Mouse (Mus musculus): ENCODE data around the gene Ttll10. TPM values are rescaled to one million over a fixed set of nuclear protein-coding genes. Genes with fewer than 3 reads are reported as not detected.
A peak's percentile ranks its signal among the peaks of the same experiment; 100 is the strongest.

Ttll10 gene
- total RNA-seq, 1 experiment from 2014 or later: 0.70 TPM

DNA sequence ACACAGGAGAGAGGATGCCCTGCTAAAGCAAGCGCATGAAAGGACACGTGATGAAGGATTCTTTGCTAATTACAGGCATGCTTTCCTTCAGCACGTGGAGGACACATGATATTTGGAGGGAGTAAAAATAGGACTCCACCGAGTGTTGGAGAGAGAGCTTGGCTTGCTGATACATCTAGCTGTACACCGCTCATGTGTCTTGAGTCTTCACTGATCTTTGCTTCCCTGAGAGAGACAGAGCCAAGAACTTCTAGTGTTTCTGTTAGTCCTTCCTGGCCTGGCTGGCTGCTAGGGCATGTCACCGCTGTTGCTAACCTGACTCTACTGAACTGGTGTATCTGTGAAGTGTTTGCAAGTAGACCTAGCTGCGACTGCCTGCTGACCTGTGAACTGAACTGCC, 35.0 kb downstream of the Ttll10 start:
- DNase-seq: no peak

- DNase-seq: no peak
Observed at GRCm38 (mm10) chr4:156023520-156023919, 35.7 kb downstream of the Ttll10 start.

DNA sequence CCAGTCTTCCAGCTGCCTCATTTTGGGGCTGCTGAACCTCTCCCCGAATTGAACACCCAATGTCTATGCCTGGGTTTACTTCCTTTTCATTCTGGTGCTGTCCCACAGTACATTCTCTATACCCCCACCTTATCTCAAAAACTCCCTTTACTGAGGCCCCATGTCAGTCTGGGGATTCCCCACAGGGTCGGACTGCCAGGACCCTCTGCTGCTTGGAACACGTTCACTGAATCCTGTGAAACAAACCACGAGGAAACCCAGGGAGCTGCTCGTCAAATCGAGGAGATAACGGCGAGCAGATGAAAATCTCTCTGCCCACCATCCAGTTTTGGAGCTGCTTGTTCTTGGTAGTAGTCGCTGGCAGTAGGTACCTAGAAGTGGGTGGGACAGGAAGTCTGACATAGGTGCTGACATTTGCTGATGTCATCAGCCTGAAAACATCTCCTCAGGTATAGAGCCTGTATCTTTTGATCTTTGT, 37.2 kb downstream of the Ttll10 start:
- no peak for DNase-seq

DNA sequence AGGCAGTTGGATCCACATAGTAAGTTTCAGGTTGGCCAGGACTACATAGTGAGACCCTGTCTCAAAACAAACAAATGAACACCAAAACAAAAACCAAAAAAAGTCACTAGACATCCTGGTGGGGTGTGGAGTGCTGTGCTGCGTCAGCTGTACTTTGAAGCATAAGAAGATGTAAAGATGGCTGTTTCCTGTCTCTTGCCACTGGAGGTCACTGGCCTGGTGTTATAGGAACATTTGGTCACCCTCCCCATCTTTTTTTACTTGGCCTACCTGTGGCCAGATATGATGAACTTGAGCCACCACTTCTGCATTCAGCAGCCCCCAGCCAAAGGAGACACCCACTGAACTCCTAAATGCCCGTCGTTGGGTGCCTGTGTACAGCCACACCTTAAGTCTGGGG, 37.8 kb downstream of the Ttll10 start:
- no peak for DNase-seq

- DNase-seq: no peak
Observed at GRCm38 (mm10) chr4:156019771-156020170, 39.4 kb downstream of the Ttll10 start.

- peak; percentile 51 for DNase-seq
Observed at GRCm38 (mm10) chr4:156014436-156014835, 44.8 kb downstream of the Ttll10 start.

GRCm38 (mm10) chr4:156013637-156014036, 45.6 kb downstream of the Ttll10 start, which contains the start of gene Tnfrsf4:
TSS of gene Tnfrsf4 (plus strand) at chr4:156013843.
- no peak for DNase-seq

DNA sequence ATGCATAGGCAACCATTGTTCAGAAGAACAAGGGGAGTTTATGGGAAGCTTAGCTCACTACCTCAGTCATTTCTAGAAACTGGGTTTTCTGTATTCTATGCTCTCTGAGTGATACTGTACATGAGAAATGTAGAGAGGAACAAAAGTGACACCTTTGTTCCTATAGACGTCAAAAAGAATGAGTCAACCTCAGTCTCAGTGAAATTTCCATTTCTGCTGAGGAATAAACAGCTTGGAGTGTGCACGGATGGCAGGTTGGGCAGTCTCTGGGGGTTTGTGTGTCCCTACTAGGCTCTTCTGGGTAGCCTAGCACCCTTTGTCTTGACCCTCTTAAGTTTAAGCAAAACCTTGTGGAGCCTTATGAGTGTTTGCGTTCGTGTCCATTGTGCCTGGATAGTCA, 50.8 kb downstream of the Ttll10 start:
- DNase-seq: no peak

GRCm38 (mm10) chr4:156004109-156004508, 55.1 kb downstream of the Ttll10 start:
- DNase-seq: no peak

- DNase-seq: no peak
Observed at GRCm38 (mm10) chr4:155993606-155994005, 65.6 kb downstream of the Ttll10 start.

DNA sequence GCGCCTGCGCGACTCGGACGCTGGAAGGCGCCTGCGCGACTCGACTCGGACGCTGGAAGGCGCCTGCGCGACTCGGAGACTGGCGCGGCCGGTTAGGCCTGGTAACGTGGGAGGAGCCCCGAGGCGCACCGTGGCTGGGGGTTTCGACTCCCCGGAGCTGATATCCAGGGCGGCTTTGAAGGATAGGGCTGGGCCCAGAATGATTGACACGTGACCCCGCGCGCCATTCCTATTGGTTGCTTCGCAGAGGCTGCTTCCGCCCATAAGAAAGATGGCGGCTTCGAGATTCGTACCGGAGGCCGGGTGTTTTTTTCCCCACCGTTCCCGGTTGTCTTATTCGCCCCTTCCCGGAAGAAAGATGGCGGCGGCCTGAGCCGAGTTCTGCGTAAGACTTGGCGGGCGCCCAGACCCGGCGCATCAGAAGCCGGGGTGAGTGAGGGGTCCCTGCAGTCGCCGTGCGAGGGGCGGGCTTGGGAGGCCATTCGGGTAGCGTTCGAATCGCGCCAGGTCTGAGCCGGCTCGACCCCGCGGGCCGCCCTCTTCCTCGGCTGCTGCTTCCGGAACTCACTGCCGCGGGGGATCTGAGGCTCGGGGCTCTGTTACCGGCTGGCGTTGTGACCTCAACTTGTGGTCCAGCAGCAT, 66.2 kb downstream of the Ttll10 start:
- peak; percentile 97 for DNase-seq

DNA sequence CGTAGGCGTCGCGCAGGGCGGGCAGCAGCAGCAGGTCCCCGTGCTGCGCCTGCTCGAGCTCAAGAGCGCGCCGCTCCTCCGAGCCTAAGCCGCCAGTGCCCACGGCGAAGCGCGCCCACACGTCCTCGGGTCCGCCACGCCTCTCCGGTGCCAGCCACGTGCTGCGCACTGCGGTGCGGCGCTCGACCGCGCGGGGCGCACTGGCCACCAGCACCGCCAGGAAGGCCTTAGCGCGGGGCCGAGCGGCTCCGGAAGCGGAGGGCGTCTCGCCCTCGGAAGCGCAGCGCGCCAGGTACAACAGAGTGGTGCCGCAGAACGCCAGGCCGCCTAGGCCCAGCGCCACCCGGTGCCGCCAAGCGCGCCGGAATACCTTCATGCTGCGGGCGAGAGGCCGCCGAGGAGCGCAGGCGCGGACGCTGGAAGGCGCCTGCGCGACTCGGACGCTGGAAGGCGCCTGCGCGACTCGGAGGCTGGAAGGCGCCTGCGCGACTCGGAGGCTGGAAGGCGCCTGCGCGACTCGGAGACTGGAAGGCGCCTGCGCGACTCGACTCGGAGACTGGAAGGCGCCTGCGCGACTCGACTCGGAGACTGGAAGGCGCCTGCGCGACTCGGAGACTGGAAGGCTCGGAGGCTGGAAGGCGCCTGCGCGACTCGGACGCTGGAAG, 66.8 kb downstream of the Ttll10 start, which contains the start of the genes B3galt6 and Sdf4:
Gene B3galt6, minus strand, starts transcription at position 409 of the 665 bp plus-strand sequence.
Gene Sdf4, plus strand, starts transcription at position 632 of the 665 bp plus-strand sequence.
- peak; percentile 91 for DNase-seq

GRCm38 (mm10) chr4:155991908-155992230, 67.3 kb downstream of the Ttll10 start:
- no peak for DNase-seq

- peak; percentile 52 for DNase-seq
Observed at GRCm38 (mm10) chr4:155991211-155991907, 67.9 kb downstream of the Ttll10 start.

Small RNA genes within 50 kb of the gene (microRNA-seq; reads per million reads assigned to microRNA genes)
- gene Mir200a (34.6 to 35.8 reads per million in 2 experiments), gene Mir200b (126 to 360 reads per million in 2 experiments), gene Mir429 (102 to 218 reads per million in 2 experiments)

Other genes starting within 250 kb of the Ttll10 start
- gene Ccnl2, start 246.9 kb downstream of the Ttll10 start, total RNA-seq (2021): 106 and 112 TPM in 2 replicates
- 136 and 148 TPM in 2 replicates for gene Aurkaip1, start 228.1 kb downstream of the Ttll10 start, total RNA-seq (2021)
- gene Mxra8, start 219.7 kb downstream of the Ttll10 start, total RNA-seq (2021): 40.6 and 44.3 TPM in 2 replicates
- gene Dvl1, start 212.0 kb downstream of the Ttll10 start, total RNA-seq (2021): 54.8 and 66.4 TPM in 2 replicates
- gene Tas1r3, start 196.1 kb downstream of the Ttll10 start, total RNA-seq (2021): 0.19 and 0.56 TPM in 2 replicates
- gene Cptp, start 190.0 kb downstream of the Ttll10 start, total RNA-seq (2021): 18.4 and 21.6 TPM in 2 replicates
- gene Ints11, start 189.9 kb downstream of the Ttll10 start, total RNA-seq (2021): 26.4 and 32.5 TPM in 2 replicates
- gene Pusl1, start 167.6 kb downstream of the Ttll10 start, total RNA-seq (2021): 30.8 and 33.9 TPM in 2 replicates
- 20.3 and 25.6 TPM in 2 replicates for gene Acap3, start 167.6 kb downstream of the Ttll10 start, total RNA-seq (2021)
- 76.3 and 78.4 TPM in 2 replicates for gene Ube2j2, start 115.6 kb downstream of the Ttll10 start, total RNA-seq (2021)
- gene C1qtnf12, start 97.1 kb downstream of the Ttll10 start, total RNA-seq (2021): 94.0 and 105 TPM in 2 replicates
- gene B3galt6, start 66.8 kb downstream of the Ttll10 start, total RNA-seq (2021): 5.8 and 6.5 TPM in 2 replicates
- 209 and 225 TPM in 2 replicates for gene Sdf4, start 66.5 kb downstream of the Ttll10 start, total RNA-seq (2021)
- 0.56 and 3.4 TPM in 2 replicates for gene Tnfrsf4, start 45.6 kb downstream of the Ttll10 start, total RNA-seq (2021)
- gene Tnfrsf18, start 33.2 kb downstream of the Ttll10 start, total RNA-seq (2021): 2.4 TPM in 1 of 2 replicates, not detected in the other
- 10.4 and 12.7 TPM in 2 replicates for gene 9430015G10Rik, start 50.6 kb upstream of the Ttll10 start, total RNA-seq (2021)
- gene Rnf223, start 71.1 kb upstream of the Ttll10 start, total RNA-seq (2021): not detected in 2 replicates
- gene Agrn, start 138.1 kb upstream of the Ttll10 start, total RNA-seq (2021): 59.4 and 60.9 TPM in 2 replicates
- gene Isg15, start 141.4 kb upstream of the Ttll10 start, total RNA-seq (2021): 3.3 and 4.6 TPM in 2 replicates
- 3.9 and 4.7 TPM in 2 replicates for gene AW011738, start 143.9 kb upstream of the Ttll10 start, total RNA-seq (2021)
- gene Perm1, start 156.5 kb upstream of the Ttll10 start, total RNA-seq (2021): 14.2 and 16.2 TPM in 2 replicates
- gene Plekhn1, start 175.4 kb upstream of the Ttll10 start, total RNA-seq (2021): 15.7 TPM in 2 replicates
- 42.5 and 48.9 TPM in 2 replicates for gene Noc2l, start 176.6 kb upstream of the Ttll10 start, total RNA-seq (2021)
- 2.5 and 3.6 TPM in 2 replicates for gene Samd11, start 196.2 kb upstream of the Ttll10 start, total RNA-seq (2021)